Mouse (Mus musculus) olfactory bulb, adult 2 months (tissue): ENCODE results near the gene Cyp2b19. TPM values are rescaled to one million over a fixed set of nuclear protein-coding genes. Genes with fewer than 3 reads are reported as not detected.

Source experiments
- H3K27ac ChIP-seq: fragments of 200-500 bp; 2 replicates; pipeline ENCODE4 v1.5.1; 2012; ENCODE audit warnings: low read depth, low read length; ENCODE audit not compliant: insufficient read depth
- H3K4me1 ChIP-seq: fragments of 200-500 bp; 2 replicates; pipeline ENCODE4 v1.6.1; 2012; ENCODE audit warnings: low read length; ENCODE audit not compliant: control insufficient read depth, insufficient read depth
- H3K4me3 ChIP-seq: fragments of 200-500 bp; 2 replicates; pipeline ENCODE4 v1.5.1; 2012; ENCODE audit warnings: mild to moderate bottlenecking, low read depth, low read length, moderate library complexity; ENCODE audit not compliant: insufficient read depth
- CTCF ChIP-seq: fragments of 200-500 bp; IDR thresholded peaks from 2 replicates; pipeline ENCODE4 v1.5.1; 2012; ENCODE audit warnings: low read depth, mild to moderate bottlenecking, low read length, moderate library complexity; ENCODE audit not compliant: insufficient read depth
- POLR2A ChIP-seq: fragments of 200-500 bp; IDR thresholded peaks from 2 replicates; pipeline ENCODE4 v1.6.1; 2012; ENCODE audit warnings: mild to moderate bottlenecking, low read depth, low read length, moderate library complexity; ENCODE audit not compliant: insufficient read depth
- WGBS: fragments of 180-500 bp; shearing (Covaris S2); methylation state at CpG from one replicate; pipeline ENCODE4 v1.1.7; 2018; 5-methylcytosine and 5-hydroxymethylcytosine counted together
- polyA plus RNA-seq: library from polyadenylated mRNA; stranded (reverse); fragments of >200 nt; gene quantifications from 2 replicates; pipeline ENCODE4 v1.2.4, GENCODE M21; 2012; ENCODE audit warnings: low replicate concordance; ENCODE audit not compliant: missing spikeins, insufficient read depth, insufficient read length

Gene Cyp2b19
- polyA plus RNA-seq = not detected in 2 replicates

- TF ChIP-seq CTCF (no peak), POLR2A (no peak)
- H3K4me1 ChIP-seq = no peaks in the 10 kb centered on the region
- no peak within 1 kb of the TSS for H3K4me3 ChIP-seq
- 74% methylated on average over 2 of the region's 2 CpGs for WGBS
- no peak within 1 kb of the TSS for H3K27ac ChIP-seq
Observed at GRCm38 (mm10) chr7:26756842-26757241, at the start of gene Cyp2b19. Gene Cyp2b19, plus strand, starts transcription at chr7:26757142.

- no peak overlapping the region for H3K4me3 ChIP-seq
- no peak overlapping the region for H3K27ac ChIP-seq
- 92% methylated on average over 11 of the region's 11 CpGs for WGBS
- no peaks in the 10 kb centered on the region for H3K4me1 ChIP-seq
- TF ChIP-seq POLR2A = no peak
- no peak for TF ChIP-seq CTCF
Observed at GRCm38 (mm10) chr7:26711061-26711460, 45.9 kb upstream of the Cyp2b19 start.

GRCm38 (mm10) chr7:26738940-26739339 is 18.0 kb upstream of the Cyp2b19 start:
- Histone ChIP-seq H3K4me1 (no peaks in the 10 kb centered on the region), H3K4me3 (no peak overlapping the region), H3K27ac (no peak overlapping the region)
- TF ChIP-seq POLR2A = no peak
- no peak for TF ChIP-seq CTCF

- TF ChIP-seq POLR2A = no peak
- no peak for TF ChIP-seq CTCF
- no peak overlapping the region for H3K27ac ChIP-seq
- no peak overlapping the region for H3K4me3 ChIP-seq
- no peaks in the 10 kb centered on the region for H3K4me1 ChIP-seq
- 82% methylated on average over 4 of the region's 4 CpGs for WGBS
Observed at GRCm38 (mm10) chr7:26743948-26744347, 13.0 kb upstream of the Cyp2b19 start.

- Histone ChIP-seq H3K4me3 (no peak overlapping the region), H3K4me1 (no peaks in the 10 kb centered on the region), H3K27ac (no peak overlapping the region)
- TF ChIP-seq POLR2A = no peak
- TF ChIP-seq CTCF = no peak
- whole genome bisulfite sequencing = 52% methylated on average over 1 of the region's 1 CpGs
Observed at GRCm38 (mm10) chr7:26745486-26745885, 11.5 kb upstream of the Cyp2b19 start.

- H3K27ac ChIP-seq = no peak overlapping the region
Observed at GRCm38 (mm10) chr7:26767084-26767483, 10.1 kb downstream of the Cyp2b19 start.

GRCm38 (mm10) chr7:26769881-26770470 is 13.0 kb downstream of the Cyp2b19 start:
- WGBS = 85% methylated on average over 9 of the region's 9 CpGs
- Histone ChIP-seq H3K27ac (no peak overlapping the region), H3K4me1 (no peaks in the 10 kb centered on the region), H3K4me3 (no peak overlapping the region)
- TF ChIP-seq POLR2A (no peak), CTCF (no peak)

More at GRCm38 (mm10) chr7:26767084-26767483, 10.1 kb downstream of the Cyp2b19 start:
- TF ChIP-seq POLR2A (no peak), CTCF (no peak)
- Histone ChIP-seq H3K4me1 (no peaks in the 10 kb centered on the region), H3K4me3 (no peak overlapping the region)
- 58% methylated on average over 1 of the region's 1 CpGs for WGBS

GRCm38 (mm10) chr7:26772866-26773586 is 16.1 kb downstream of the Cyp2b19 start:
- Histone ChIP-seq H3K4me1 (no peaks in the 10 kb centered on the region), H3K27ac (no peak overlapping the region), H3K4me3 (no peak overlapping the region)
- 76% methylated on average over 3 of the region's 3 CpGs for WGBS
- TF ChIP-seq CTCF (no peak), POLR2A (no peak)

- H3K4me1 ChIP-seq = no peaks in the 10 kb centered on the region
- H3K4me3 ChIP-seq = no peak overlapping the region
- H3K27ac ChIP-seq = no peak overlapping the region
- WGBS = 14% methylated on average over 6 of the region's 6 CpGs
- no peak for TF ChIP-seq POLR2A
- TF ChIP-seq CTCF = no peak
Observed at GRCm38 (mm10) chr7:26775866-26776265, 18.9 kb downstream of the Cyp2b19 start.

- Histone ChIP-seq H3K27ac (no peak overlapping the region), H3K4me3 (no peak overlapping the region), H3K4me1 (no peaks in the 10 kb centered on the region)
- 46% methylated on average over 2 of the region's 2 CpGs for WGBS
- no peak for TF ChIP-seq CTCF
- no peak for TF ChIP-seq POLR2A
Observed at GRCm38 (mm10) chr7:26777806-26778205, 20.9 kb downstream of the Cyp2b19 start.
